Mouse (Mus musculus): ENCODE data around the gene Phospho2.
A peak's percentile ranks its signal among the peaks of the same experiment; 100 is the strongest.

Gene Phospho2

DNA sequence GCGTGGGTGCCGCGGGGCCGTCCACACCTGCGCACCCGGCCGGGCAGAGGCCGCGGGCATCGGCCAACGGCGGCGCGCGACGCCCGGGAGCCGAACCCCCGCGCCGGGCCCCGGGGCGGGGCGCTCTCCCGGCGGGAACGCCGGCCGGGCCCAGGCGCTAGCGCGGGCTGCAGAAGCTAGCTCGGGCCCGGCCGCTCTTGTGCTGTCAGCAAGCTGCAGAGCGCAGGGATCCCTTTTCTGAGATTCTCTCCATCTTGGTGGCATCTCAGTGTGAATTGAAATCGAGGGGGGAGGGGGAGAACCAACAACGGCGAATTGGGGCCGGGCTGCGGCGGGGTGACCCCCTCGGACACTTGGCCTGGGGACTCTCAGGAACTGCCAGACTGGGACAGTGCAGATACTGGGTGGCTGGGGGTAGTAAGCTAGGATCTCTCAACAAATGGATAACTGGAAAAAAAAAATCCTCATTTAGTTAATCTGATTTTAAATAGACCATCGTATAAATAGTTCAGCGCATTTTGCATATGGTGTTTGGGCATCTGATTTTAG, 33.8 kb downstream of the Phospho2 start:
- DNase-seq (ENCODE audit: low read depth, low spot score) = peak; percentile 74

DNA sequence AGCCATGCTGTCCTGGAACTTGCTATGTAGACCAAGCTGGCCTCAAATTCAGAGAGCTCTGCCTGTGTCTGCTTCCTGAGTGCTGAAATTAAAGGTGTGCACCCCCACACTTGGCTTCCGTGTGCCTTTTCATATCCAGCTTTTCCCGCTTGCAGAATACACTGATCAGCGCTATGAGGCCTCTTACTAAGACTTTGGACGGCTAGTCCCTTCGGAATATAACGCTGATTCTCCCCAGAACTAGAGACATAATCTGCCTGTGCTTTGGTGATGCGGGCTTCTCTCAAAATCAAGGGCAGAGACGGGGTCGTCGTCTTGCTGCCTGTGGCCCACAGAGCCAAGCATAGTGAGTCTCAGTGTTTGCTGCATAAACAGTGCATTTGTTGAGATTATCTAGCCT, 36.5 kb downstream of the Phospho2 start:
- DNase-seq (ENCODE audit: low read depth, low spot score) = no peak

DNA sequence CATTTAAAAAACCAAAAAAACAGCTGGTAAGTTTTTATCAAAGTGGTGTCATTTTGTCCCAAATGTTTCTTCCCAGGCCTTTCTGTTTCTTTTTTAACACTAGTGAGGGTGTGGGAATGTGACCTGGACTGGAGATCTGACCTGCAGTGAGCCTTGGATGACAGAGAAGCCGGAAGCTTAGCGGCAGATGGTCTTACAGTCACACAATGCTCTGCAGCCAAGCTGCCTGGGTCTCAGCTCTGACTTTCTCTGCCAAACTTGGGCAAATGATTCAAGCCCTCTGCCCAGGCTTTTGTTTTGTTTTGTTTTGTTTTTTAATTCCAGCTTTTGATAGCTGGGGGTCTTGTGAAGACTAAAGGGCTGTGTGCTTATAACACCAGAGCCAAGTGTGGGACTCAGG, 37.0 kb downstream of the Phospho2 start:
- no peak for DNase-seq (ENCODE audit: low read depth, low spot score)

DNA sequence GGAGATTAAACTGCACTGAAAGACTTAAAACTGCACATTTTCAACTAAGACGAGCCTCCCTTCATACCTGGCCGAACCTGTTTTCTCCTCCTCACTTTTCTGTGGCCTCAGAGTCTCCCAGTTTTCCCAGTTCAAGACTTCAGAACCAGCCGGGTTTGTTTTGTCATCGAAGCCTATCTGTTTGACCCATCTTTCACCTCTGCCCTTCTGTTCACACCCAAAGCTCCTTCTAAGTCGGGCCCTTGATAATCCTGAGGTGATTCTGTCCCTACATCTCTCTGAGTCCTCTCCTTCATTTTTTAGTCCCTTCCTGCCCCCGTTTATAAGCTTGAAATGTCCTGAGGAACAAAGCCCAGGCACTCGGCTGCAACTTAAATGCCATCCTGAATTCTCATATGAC, 38.6 kb downstream of the Phospho2 start:
- no peak for DNase-seq (ENCODE audit: low read depth, low spot score)

DNA sequence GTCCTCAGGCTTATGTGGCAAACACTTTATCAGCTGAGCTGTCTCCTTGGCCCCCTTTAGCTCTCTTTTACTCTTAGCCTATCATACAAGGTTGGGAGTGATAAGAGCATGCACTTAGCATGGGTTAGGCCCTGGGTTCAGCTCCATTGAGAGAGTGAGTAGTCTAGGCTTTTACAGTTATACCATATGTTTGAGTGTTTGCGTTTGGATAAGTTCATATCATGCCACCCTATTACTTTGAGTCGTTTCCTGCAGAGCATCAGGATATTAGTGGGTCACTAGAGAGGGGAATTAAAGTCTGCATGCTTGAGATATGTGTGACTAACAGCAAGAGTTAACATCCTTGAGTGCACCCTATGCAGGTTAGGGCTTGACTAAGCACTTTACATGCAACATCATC, 40.3 kb downstream of the Phospho2 start:
- no peak for DNase-seq (ENCODE audit: low read depth, low spot score)

DNA sequence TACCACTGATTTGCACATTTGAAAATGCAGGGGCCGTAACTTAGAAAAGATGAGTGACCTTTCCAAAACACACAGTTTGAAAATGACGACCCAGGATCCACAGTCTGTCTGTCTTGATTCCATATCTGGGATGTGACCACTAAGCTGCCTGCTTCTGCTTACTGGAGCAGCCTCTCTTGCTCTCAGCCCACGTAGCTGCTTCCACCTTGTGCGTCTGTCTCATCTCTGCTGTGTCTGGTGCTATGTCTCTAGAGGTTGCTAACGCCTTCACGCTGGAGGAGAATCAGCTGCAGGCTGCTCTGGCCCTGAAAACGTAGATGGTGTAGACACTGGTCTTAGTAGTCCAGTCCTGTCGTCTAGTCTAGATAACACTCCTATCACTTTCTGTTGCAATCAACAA, 40.7 kb downstream of the Phospho2 start:
- no peak for DNase-seq (ENCODE audit: low read depth, low spot score)

DNA sequence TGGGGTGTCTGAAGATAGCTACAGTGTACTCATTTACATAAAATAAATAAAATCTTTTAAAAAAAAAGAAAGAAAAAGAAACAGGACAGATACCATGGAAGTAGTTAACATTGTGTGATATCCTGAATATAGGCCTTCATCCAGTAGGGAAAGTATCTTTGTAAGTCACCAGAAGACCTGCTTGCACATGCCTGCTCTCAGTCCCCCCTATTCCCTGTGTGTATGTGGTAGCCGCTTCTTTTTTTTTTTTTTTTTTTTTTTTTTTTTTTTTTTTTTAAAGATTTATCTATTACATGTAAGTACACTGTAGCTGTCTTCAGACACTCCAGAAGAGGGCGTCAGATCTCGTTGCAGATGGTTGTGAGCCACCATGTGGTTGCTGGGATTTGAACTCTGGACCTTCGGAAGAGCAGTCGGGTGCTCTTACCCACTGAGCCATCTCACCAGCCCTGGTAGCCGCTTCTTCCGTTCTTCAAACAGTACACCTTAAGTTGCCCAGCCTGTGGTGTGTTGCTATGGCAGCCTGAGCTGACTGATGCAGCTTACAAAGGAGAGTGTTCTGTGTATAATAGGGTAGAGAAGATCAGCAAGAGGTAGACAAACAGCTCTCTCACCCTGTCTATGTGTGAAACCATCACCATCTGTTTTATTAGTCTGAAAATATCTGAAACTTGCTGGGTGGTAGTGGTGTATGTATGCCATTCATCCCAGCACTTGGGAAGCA, 48.0 kb downstream of the Phospho2 start:
- peak; percentile 65 for DNase-seq (ENCODE audit: low read depth, low spot score)

DNA sequence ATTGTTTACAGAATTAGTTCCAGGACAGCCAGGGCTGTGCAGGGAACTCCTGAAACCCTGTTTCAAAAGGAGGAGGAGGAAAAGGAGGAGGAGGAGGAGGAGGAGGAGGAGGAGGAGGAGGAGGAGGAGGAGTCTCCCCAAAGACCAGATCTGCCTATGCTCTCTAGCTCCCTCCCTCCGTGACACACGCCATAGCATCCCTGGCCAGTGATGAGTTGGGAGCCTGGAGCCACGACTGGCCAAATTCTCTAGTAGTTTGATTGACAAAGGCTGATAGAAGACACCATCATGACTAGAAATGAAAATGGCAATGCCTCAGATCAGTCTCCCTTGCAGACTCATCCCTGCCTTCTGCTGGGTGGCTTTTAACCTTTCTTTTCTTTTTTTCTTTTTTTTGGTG, 48.6 kb downstream of the Phospho2 start:
- DNase-seq (ENCODE audit: low read depth, low spot score) = peak; percentile 68

DNA sequence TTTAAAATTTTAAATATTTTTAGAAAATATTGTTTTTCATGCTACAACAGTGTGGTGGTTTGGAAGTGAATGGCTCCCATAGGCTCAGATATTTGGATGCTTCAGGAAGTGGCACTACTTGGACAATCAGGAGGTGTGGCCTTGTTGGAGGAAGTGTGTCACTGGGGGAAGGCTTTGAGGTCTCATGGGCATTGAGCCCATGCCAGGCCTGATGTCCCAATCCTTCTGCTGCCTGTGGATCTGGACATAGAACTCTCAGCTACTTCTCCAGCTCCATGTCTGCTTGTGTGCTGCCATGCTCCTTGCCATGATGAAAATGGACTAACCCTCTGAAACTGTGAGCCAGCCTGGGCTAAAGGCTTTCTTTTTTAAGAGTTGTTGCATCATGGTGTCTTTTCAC, 49.3 kb downstream of the Phospho2 start:
- no peak for DNase-seq (ENCODE audit: low read depth, low spot score)

DNA sequence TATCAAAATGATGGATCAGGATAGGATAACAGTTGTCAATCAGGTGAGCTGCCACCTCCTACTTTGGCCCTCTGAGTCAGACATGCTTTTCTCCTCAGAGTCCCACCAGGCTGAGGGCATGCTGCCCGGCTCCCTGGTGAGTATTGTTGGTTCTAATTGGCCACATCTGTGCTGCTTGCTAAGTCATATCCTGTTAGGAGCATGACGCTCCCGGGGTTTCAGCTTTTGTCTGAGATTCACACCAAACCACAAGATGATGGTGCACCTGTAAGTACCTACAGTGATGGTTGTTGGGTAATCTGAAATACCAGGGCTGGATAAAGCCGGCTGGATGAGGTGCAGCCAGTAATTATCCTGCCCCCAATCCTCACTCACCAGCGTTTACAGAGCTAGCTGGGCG, 50.8 kb downstream of the Phospho2 start:
- peak; percentile 25 for DNase-seq (ENCODE audit: low read depth, low spot score)

DNA sequence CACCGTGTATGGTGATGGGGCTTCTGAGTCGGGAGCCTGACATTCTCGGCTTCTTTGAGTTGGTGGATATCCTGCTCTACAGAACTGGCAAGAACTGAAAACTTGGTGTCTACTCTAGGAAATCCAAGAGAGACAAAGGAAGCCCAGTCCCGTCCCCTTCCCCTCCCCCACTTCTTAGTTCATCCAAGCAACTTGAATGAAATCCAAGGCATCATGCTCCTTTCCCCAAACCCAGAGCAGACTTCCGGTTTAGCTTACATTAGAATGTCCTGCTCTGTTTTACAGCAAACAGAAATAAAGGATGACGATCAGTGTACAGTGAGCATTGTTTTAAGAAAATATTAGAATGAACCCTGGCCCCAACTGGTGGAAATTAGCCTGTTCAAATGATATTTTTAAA, 59.8 kb downstream of the Phospho2 start:
- DNase-seq (ENCODE audit: low read depth, low spot score) = no peak

Data from R1 (cell line).